In genomic region chr8:125909661-125910364, GRCm38 (mm10) we compare ENCODE assay signal across 8 mouse cellular contexts. TPM values are rescaled to one million over a fixed set of nuclear protein-coding genes. Genes with fewer than 3 reads are reported as not detected.
DNase-seq lines count a peak whose midpoint lies in the region; ATAC-seq lines count a peak whose summit lies in the region.

No protein-coding gene starts in this region.

- ATAC-seq in hindbrain, embryonic 13.5 days (ENCODE audit: low FRiP score), result peak; percentile 46; the same call in 1 of the 2 replicates
- peak; percentile 14; the same call in 1 of the 2 replicates for ATAC-seq in limb, embryonic 15.5 days (ENCODE audit: insufficient number of reproducible peaks, low FRiP score, low TSS enrichment, low read depth)
- no peak for ATAC-seq in neural tube, embryonic 12.5 days (ENCODE audit: low FRiP score, low read depth)
- ATAC-seq in megakaryocyte progenitor cell, adult 5-6 weeks (replicated peaks; ENCODE audit: poor library complexity), result no peak

- no peaks in the 10 kb centered on the region for H3K36me3 ChIP-seq in forebrain, embryonic 10.5 days (replicated peaks)
- H3K36me3 ChIP-seq in hindbrain, embryonic 13.5 days, result no peaks in the 10 kb centered on the region
- H3K36me3 ChIP-seq in limb, embryonic 15.5 days, result no peaks in the 10 kb centered on the region
- no peaks in the 10 kb centered on the region for H3K36me3 ChIP-seq in neural tube, embryonic 12.5 days

- peaks cover 22% of the 10 kb centered on the region for H3K4me1 ChIP-seq in forebrain, embryonic 10.5 days
- peaks cover 19% of the 10 kb centered on the region for H3K4me1 ChIP-seq in hindbrain, embryonic 13.5 days (replicated peaks)
- H3K4me1 ChIP-seq in limb, embryonic 15.5 days, result peaks cover 20% of the 10 kb centered on the region
- H3K4me1 ChIP-seq in neural tube, embryonic 12.5 days, result peaks cover 15% of the 10 kb centered on the region

- H3K9me3 ChIP-seq in forebrain, embryonic 10.5 days, result no peaks in the 10 kb centered on the region
- H3K9me3 ChIP-seq in hindbrain, embryonic 13.5 days, result no peaks in the 10 kb centered on the region
- no peaks in the 10 kb centered on the region; the same call in 1 of the 2 replicates for H3K9me3 ChIP-seq in limb, embryonic 15.5 days
- H3K9me3 ChIP-seq in neural tube, embryonic 12.5 days, result 0 out of 2 replicates have a peak, but pooled peaks cover 3% of the 10 kb centered on the region

- H3K9ac ChIP-seq in hindbrain, embryonic 13.5 days, result peak overlapping the region; percentile 75; the same call in 1 of the 2 replicates
- no peak overlapping the region for H3K9ac ChIP-seq in limb, embryonic 15.5 days
- no peak overlapping the region for H3K9ac ChIP-seq in neural tube, embryonic 12.5 days

- DNase-seq in adrenal gland, postnatal 10 days, result peak; percentile 71
- DNase-seq in forebrain, embryonic 10.5 days (ENCODE audit: extremely low spot score, low spot score), result no peak
- DNase-seq in frontal cortex, postnatal 36 days (ENCODE audit: low spot score in 2 of 2), result no peak
- no peak for DNase-seq in cerebellum, postnatal 36 days

- peak overlapping the region; percentile 97 for H3K4me2 ChIP-seq in hindbrain, embryonic 13.5 days
- H3K4me2 ChIP-seq in limb, embryonic 15.5 days, result peak overlapping the region; percentile 97
- peak overlapping the region; percentile 94 for H3K4me2 ChIP-seq in neural tube, embryonic 12.5 days (replicated peaks)

- peaks cover 92% of the 10 kb centered on the region for H3K27me3 ChIP-seq in forebrain, embryonic 10.5 days (ENCODE audit: poor library complexity, severe bottlenecking)
- H3K27me3 ChIP-seq in hindbrain, embryonic 13.5 days, result peaks cover 80% of the 10 kb centered on the region
- H3K27me3 ChIP-seq in limb, embryonic 15.5 days, result peaks cover 58% of the 10 kb centered on the region
- peaks cover 62% of the 10 kb centered on the region for H3K27me3 ChIP-seq in neural tube, embryonic 12.5 days (replicated peaks)

- 4% methylated on average over 30 of the region's 30 CpGs for WGBS in forebrain, embryonic 10.5 days
- 5% methylated on average over 30 of the region's 30 CpGs for WGBS in hindbrain, embryonic 13.5 days
- 5% methylated on average over 30 of the region's 30 CpGs for WGBS in limb, embryonic 15.5 days
- 5% methylated on average over 30 of the region's 30 CpGs for WGBS in neural tube, embryonic 12.5 days

- H3K27ac ChIP-seq in forebrain, embryonic 10.5 days, result no peak overlapping the region
- no peak overlapping the region for H3K27ac ChIP-seq in hindbrain, embryonic 13.5 days
- no peak overlapping the region for H3K27ac ChIP-seq in limb, embryonic 15.5 days
- no peak overlapping the region for H3K27ac ChIP-seq in neural tube, embryonic 12.5 days

- peak overlapping the region; percentile 63 for H3K4me3 ChIP-seq in forebrain, embryonic 10.5 days
- peak overlapping the region; percentile 57 for H3K4me3 ChIP-seq in hindbrain, embryonic 13.5 days
- H3K4me3 ChIP-seq in limb, embryonic 15.5 days, result peak overlapping the region; percentile 50
- H3K4me3 ChIP-seq in neural tube, embryonic 12.5 days, result peak overlapping the region; percentile 46; the same call in 1 of the 2 replicates

RNA-seq across cellular contexts. Expression of gene Map3k21, which starts 0.4 kb away (rescaled TPM):
- total RNA-seq in adrenal gland, postnatal 10 days (2021), result 1 to 10 TPM; 1.1 TPM
- not detected in 2 replicates for polyA plus RNA-seq in forebrain, embryonic 10.5 days (2016; fragmentation: Nextera tagmentation; extraction: Ambion mirVana)
- polyA plus RNA-seq in hindbrain, embryonic 13.5 days (2015; fragmentation: Nextera tagmentation; extraction: Ambion mirVana), result 0.29 and 0.48 TPM in 2 replicates
- 0.26 and 0.27 TPM in 2 replicates for polyA plus RNA-seq in limb, embryonic 15.5 days (2015; fragmentation: Nextera tagmentation; extraction: Ambion mirVana)
- polyA plus RNA-seq in neural tube, embryonic 12.5 days (2016; fragmentation: Nextera tagmentation; extraction: Ambion mirVana), result 0.13 and 0.15 TPM in 2 replicates
- total RNA-seq in megakaryocyte progenitor cell, adult 5-6 weeks (2015), result not detected in 2 replicates
- total RNA-seq in megakaryocyte progenitor cell, adult 5-6 weeks (2017), result not detected in 2 replicates

RNA-seq across cellular contexts. Expression of gene Pcnx2, which starts 11.7 kb away (rescaled TPM):
- total RNA-seq in adrenal gland, postnatal 10 days (2021), result under 1 TPM; 0.45 to 0.97 TPM
- 0.15 TPM in 1 of 2 replicates, not detected in the other for polyA plus RNA-seq in forebrain, embryonic 10.5 days (2016; fragmentation: Nextera tagmentation; extraction: Ambion mirVana)
- 3.3 and 4.6 TPM in 2 replicates for polyA plus RNA-seq in hindbrain, embryonic 13.5 days (2015; fragmentation: Nextera tagmentation; extraction: Ambion mirVana)
- polyA plus RNA-seq in limb, embryonic 15.5 days (2015; fragmentation: Nextera tagmentation; extraction: Ambion mirVana), result 0.70 and 0.89 TPM in 2 replicates
- 1.4 TPM in 2 replicates for polyA plus RNA-seq in neural tube, embryonic 12.5 days (2016; fragmentation: Nextera tagmentation; extraction: Ambion mirVana)
- total RNA-seq in megakaryocyte progenitor cell, adult 5-6 weeks (2015), result not detected in 2 replicates
- 0.03 TPM in 1 of 2 replicates, not detected in the other for total RNA-seq in megakaryocyte progenitor cell, adult 5-6 weeks (2017)

Comparison
In these comparisons a context has a peak if more than half of its experiments do, and no peak if none do; other contexts are left out.
1. ATAC-seq: peak in hindbrain, embryonic 13.5 days (single experiment) and limb, embryonic 15.5 days (single experiment); none in neural tube, embryonic 12.5 days (single experiment) and megakaryocyte progenitor cell, adult 5-6 weeks (single experiment).
2. Peak in every context shown above with its lines, with median percentiles within 50 percentile points of each other: H3K4me3 ChIP-seq and H3K4me2 ChIP-seq.